Mouse (Mus musculus) lung, adult 2 months (tissue): ENCODE results near the gene Ogfrl1. TPM values are rescaled to one million over a fixed set of nuclear protein-coding genes. Genes with fewer than 3 reads are reported as not detected.

Experiments used
- DNase-seq: peaks from one replicate; pipeline ENCODE4 v3.0.0; 2022
- H3K4me1 ChIP-seq: fragments of 200-500 bp; 2 replicates; pipeline ENCODE4 v1.6.1; 2011; ENCODE audit warnings: low read length; ENCODE audit not compliant: control insufficient read depth, insufficient read depth
- H3K4me3 ChIP-seq: fragments of 200-500 bp; replicated peaks from 2 replicates; pipeline ENCODE3; 2011; ENCODE audit warnings: low read depth, mild to moderate bottlenecking, control low read depth, low read length; ENCODE audit errors: extremely low read depth
- CTCF ChIP-seq: fragments of 200-500 bp; IDR thresholded peaks from 2 replicates; pipeline ENCODE4 v1.5.1; 2011; ENCODE audit warnings: mild to moderate bottlenecking, low read length, control low read depth; ENCODE audit not compliant: insufficient read depth
- POLR2A ChIP-seq: fragments of 200-500 bp; IDR thresholded peaks from 2 replicates; pipeline ENCODE4 v1.6.1; 2011; ENCODE audit warnings: low read depth, mild to moderate bottlenecking, control low read depth, low read length, borderline replicate concordance; ENCODE audit errors: extremely low read depth
- WGBS: fragments of 180-500 bp; shearing (Covaris S2); methylation state at CpG from one replicate; pipeline ENCODE4 v1.1.7; 2018; 5-methylcytosine and 5-hydroxymethylcytosine counted together
- polyA plus RNA-seq: library from polyadenylated mRNA; depleted of rRNA; stranded (reverse); fragments of >200 nt; gene quantifications from 2 replicates; pipeline ENCODE4 v1.2.3, GENCODE M21; 2012

Gene Ogfrl1
- polyA plus RNA-seq, 1 experiment = 7.4 TPM

- WGBS = 6% methylated on average over 5 of the region's 5 CpGs
- H3K4me3 ChIP-seq = no peak overlapping the region
- 0 out of 2 replicates have a peak, but pooled peaks cover 4% of the 10 kb centered on the region for H3K4me1 ChIP-seq
- TF ChIP-seq POLR2A = no peak
- no peak for TF ChIP-seq CTCF
- DNase-seq = no peak
Measured at GRCm38 (mm10) chr1:23324226-23324625, 73.3 kb downstream of the Ogfrl1 start.

GRCm38 (mm10) chr1:23323286-23323685 lies 74.3 kb downstream of the Ogfrl1 start:
- Histone ChIP-seq H3K4me1 (0 out of 2 replicates have a peak, but pooled peaks cover 4% of the 10 kb centered on the region), H3K4me3 (no peak overlapping the region)
- no peak for DNase-seq
- 49% methylated on average over 11 of the region's 11 CpGs for WGBS
- TF ChIP-seq POLR2A (no peak), CTCF (no peak)

- no peak for TF ChIP-seq CTCF
- no peak for TF ChIP-seq POLR2A
- 85% methylated on average over 4 of the region's 4 CpGs for WGBS
- H3K4me1 ChIP-seq = 0 out of 2 replicates have a peak, but pooled peaks cover 4% of the 10 kb centered on the region
- DNase-seq = no peak
- no peak overlapping the region for H3K4me3 ChIP-seq
Measured at GRCm38 (mm10) chr1:23322208-23322607, 75.4 kb downstream of the Ogfrl1 start.

- Histone ChIP-seq H3K4me3 (peak overlapping the region; percentile 25), H3K4me1 (0 out of 2 replicates have a peak, but pooled peaks cover 4% of the 10 kb centered on the region)
- DNase-seq = peak; percentile 30
- TF ChIP-seq POLR2A (no peak), CTCF (no peak)
- 15% methylated on average over 10 of the region's 10 CpGs for WGBS
Measured at GRCm38 (mm10) chr1:23321331-23321851, 76.2 kb downstream of the Ogfrl1 start.

- Histone ChIP-seq H3K4me3 (no peak overlapping the region), H3K4me1 (0 out of 2 replicates have a peak, but pooled peaks cover 4% of the 10 kb centered on the region)
- no peak for TF ChIP-seq POLR2A
- no peak for TF ChIP-seq CTCF
- no peak for DNase-seq
- WGBS = 51% methylated on average over 7 of the region's 7 CpGs
Measured at GRCm38 (mm10) chr1:23320591-23321195, 76.9 kb downstream of the Ogfrl1 start.
